Mouse (Mus musculus) embryo, embryonic 11 days (tissue): Measurements from ENCODE around the gene Gm9780.
"Not testable (repeated sequence)": the region's sequence is repeated elsewhere in the genome, so short reads cannot be mapped to it uniquely, and the experiment has no call there.

Experiments used
- DNase-seq: peaks from one replicate; pipeline ENCODE4 v3.0.0-alpha.2; 2015

The Gm9780 gene

GRCm38 (mm10) chr14:26042611-26043010, at the start of gene Gm9780:
Gm9780 (minus strand) TSS chr14:26042711.
- not testable (repeated sequence) for DNase-seq

- DNase-seq = not testable (repeated sequence)
Measured at GRCm38 (mm10) chr14:26081997-26082396, 39.5 kb upstream of the Gm9780 start, which contains the start of gene Cphx3. Cphx3 (plus strand) TSS chr14:26082297.

DNA sequence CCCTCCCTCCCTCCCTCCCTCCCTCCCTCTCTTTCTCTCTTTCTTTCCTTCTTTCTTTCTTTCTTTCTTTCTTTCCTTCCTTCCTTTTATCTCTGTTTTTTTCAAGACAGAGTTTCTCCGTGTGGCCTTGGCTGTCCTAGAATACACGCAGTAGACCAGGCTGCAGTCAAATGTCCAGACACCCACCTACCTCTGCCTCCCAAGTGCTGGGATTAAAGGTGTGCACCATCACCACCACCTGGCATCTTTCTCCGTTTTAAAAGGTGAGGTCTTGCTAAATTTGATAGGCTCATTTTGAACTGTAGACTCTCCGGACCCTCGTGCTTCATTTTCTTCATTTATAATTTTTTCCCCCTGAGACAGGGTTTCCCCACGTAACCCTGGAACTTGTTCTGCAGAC, 38.7 kb upstream of the Gm9780 start, which contains the start of gene Cphx2:
Cphx2 (plus strand) TSS at position 301 of the 400 bp plus-strand sequence.
- not testable (repeated sequence) for DNase-seq

- not testable (repeated sequence) for DNase-seq
Measured at GRCm38 (mm10) chr14:26076620-26077390, 34.3 kb upstream of the Gm9780 start.

GRCm38 (mm10) chr14:26067325-26067633, 24.8 kb upstream of the Gm9780 start, which contains the start of gene Tmem254c:
Tmem254c (minus strand) TSS chr14:26067355.
- not testable (repeated sequence) for DNase-seq

GRCm38 (mm10) chr14:26066574-26067324, 24.2 kb upstream of the Gm9780 start:
- not testable (repeated sequence) for DNase-seq

GRCm38 (mm10) chr14:26059362-26059761, 16.9 kb upstream of the Gm9780 start:
- not testable (repeated sequence) for DNase-seq

DNA sequence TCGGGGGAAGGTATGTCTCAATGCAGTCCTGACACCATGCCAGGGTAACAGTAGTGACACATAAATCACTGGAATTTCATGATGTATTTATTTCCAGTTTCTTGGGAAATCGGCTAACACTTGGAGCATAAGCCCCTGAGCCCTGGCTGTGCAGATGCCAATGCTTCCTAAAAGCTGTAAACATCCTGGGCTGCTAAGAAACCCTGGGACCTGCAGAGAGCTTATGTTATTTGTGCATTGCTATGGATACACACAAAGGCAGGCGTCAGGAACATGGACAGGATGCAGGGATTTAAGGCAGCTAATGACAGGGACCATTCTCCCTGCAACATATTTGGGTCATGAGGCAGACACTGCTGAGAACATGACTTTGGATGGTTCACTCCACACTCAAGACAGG, 15.7 kb upstream of the Gm9780 start:
- not testable (repeated sequence) for DNase-seq

- DNase-seq = not testable (repeated sequence)
Measured at GRCm38 (mm10) chr14:26048767-26049166, 6.3 kb upstream of the Gm9780 start.

GRCm38 (mm10) chr14:26047026-26047425, 4.5 kb upstream of the Gm9780 start:
- DNase-seq = not testable (repeated sequence)

GRCm38 (mm10) chr14:26045007-26045406, 2.5 kb upstream of the Gm9780 start:
- DNase-seq = not testable (repeated sequence)

GRCm38 (mm10) chr14:26035439-26035838, 7.1 kb downstream of the Gm9780 start:
- not testable (repeated sequence) for DNase-seq

DNA sequence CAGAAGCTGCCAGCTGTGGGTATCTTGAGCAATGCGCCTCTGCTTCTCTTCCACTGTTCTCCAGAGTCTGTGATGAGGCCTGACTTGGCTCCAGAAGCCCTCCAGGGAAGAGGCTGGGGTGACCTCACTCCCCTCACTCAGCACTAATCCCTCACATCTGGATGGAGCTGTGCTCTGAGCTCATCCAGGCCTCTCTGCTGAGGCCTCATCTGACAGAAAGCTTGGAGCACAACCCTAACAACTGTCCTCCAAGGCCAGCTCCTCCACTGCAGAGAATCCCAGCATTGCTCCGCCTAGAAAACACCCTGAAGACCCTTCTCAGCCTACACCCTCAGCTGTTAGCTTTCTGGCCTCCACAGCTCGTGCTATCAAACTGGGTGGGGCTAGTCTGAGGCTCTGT, 8.1 kb downstream of the Gm9780 start:
- not testable (repeated sequence) for DNase-seq

DNA sequence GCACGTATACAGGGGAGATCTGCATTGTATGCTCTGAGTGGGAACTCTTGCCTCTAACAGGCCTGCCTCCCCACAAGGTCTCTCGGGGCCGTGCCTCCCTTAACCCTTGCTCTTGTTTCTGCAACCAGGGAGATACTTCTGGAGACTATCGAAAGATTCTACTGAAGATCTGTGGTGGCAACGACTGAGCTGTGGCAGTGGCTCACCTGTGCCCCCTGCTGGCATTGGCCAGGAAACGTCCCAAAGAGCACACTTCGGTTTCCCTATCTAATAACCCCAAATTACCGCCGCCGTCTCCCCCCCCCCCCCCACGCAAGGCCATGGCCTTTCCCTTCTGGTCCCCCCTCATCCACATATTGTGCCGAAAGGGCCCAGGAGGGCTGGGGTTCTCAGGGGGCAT, 16.9 kb downstream of the Gm9780 start:
- not testable (repeated sequence) for DNase-seq

DNA sequence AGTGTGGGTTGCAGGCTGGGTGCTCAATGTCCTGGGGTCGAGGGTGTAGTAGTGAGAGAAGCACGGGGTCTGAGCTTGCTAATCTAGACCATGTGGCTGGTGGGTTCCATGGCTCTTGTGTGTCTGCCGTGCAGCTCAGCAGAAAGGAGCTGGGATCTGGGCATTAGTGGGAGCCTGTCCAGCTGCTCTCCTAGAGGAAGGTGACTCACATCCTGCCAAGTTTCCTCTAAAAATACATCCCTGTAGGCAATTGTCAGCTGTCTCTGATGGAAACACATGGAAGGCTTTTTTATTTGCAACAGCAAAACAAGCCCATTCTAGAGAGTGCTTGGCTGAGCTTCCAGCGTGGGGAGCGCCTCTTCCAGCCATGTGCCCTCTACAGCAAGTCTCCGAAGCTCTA, 19.7 kb downstream of the Gm9780 start:
- not testable (repeated sequence) for DNase-seq

- DNase-seq = not testable (repeated sequence)
Measured at GRCm38 (mm10) chr14:26021555-26021954, 21.0 kb downstream of the Gm9780 start.

- not testable (repeated sequence) for DNase-seq
Measured at GRCm38 (mm10) chr14:26016414-26016813, 26.1 kb downstream of the Gm9780 start.

DNA sequence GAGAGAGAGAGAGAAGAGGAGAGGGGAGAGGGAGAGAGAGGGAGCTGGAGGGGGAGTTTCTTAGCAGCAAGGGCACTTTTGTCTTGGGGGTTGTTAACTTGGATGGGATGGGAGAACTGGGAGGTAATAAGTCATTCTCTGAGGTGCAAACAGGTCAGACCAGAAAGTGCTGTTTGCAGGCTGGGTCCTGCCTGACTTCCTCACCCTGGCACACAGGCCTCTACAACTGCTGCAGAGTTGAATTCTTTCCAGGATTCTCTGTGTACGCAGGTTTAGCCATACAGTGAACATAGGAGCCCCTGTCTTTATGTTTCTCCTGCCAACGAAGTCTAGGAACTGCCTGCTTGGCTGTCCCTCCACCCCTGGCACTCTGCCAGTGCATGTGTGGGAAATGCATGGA, 35.0 kb downstream of the Gm9780 start:
- not testable (repeated sequence) for DNase-seq

DNA sequence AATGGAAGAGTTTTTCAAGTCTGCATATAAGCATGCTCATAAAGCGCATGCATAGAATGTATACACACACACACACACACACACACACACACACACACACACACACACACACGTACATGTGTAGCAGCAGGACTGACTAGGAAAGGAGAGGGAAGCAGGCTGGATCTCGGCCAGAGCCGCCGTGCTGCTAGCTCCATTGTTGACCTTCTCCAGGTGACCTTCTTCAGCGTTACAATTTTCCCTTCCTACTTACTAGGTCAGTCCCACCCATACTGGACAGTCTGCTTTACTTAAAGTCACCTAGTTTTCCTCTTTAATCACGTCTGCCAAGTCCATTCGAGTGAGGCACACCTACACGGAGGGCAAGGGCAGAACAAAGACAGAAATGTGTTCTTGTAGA, 60.6 kb downstream of the Gm9780 start:
- not testable (repeated sequence) for DNase-seq

DNA sequence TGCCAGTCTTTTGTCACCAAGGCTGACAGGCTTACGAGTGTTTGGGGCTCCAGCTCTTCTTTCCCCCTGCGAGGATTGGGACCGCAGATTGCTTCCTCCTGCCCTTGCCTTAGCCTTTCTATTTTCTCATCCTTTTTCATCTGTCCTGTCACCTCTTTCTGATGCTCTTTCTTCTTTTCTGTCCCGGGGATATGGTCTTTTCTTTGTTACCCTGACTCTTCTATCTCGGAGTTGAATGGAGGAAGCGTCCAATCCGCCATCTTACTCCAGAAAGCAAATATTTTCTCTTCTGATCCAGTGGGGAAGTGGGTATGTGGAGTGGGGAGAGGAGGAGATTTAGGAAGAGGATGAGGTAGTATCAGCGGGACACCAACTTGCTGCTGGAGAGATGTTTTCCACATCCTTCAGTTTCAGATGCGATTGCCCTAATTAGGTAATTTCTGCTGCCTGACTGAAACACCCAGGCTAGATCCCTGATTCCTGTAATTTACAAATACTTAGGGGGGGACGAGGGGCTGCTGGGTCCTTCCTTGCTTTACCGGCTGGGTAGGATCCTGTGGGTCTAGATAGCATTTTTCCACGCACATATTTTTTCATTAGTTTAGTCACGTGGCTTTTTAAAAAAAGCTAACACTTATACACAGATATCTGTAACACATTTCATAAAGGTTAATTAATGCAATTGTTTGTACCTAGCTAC, 63.1 kb downstream of the Gm9780 start:
- peak; percentile 24 for DNase-seq

DNA sequence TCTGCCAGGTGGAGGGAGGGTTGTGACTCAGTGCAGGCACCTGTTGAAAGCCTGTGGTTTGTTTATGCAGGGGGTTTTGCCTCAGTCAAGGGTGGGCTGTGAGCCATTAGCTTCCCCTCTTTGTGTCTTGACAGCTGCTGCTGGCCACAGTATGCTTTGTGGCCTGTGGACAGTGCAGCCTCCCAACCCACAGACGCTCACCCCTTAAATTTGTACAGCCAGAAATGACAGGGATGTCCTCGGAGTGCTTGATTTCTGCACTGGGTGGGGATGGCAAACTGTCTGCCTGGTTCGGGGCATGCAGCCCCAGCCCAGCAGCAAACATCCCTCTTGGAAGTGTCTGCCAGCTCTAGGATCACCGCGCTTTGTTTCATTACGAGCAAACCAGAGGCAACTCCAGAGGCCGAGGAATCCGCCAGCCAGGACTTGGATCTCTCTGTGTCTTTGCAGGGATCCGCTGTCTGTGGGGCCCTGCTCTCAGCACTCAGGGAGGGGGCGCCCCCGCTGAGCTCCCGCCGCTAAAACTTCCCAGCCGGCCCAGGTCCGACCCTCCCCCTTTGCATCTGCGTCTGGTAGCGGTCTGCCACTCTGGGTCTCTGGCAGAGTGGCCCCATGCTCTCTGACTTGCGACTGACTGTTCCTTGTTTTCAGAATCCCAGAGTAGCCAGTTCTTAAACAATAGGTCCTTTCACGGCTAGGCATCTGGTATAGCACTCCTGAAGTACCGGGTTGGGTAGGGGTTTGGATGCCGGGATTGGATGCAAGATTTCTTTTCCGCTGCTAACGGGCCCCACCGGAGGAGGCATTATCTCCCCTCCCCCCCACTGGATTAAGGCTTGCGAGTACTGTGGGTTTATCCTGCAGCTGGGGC, 63.9 kb downstream of the Gm9780 start, which contains the start of gene Duxbl1:
Duxbl1 (plus strand) TSS at position 207 of the 871 bp plus-strand sequence.
- not testable (repeated sequence) for DNase-seq
